Mouse (Mus musculus) right cerebral cortex, adult 2 months (tissue): ENCODE measurements at regions not wholly inside any gene's neighbourhood (a gene's known extent, or its start where the extent isn't known, plus 50 kb on each side); places are given as distances from the start of the nearest gene placed in this dataset.

Experiments used
- DNase-seq, 2 experiments: peaks; one replicate each; pipeline ENCODE4 v3.0.0; 2021 to 2022; ENCODE audit warnings: low spot score in 2 of 2

DNA sequence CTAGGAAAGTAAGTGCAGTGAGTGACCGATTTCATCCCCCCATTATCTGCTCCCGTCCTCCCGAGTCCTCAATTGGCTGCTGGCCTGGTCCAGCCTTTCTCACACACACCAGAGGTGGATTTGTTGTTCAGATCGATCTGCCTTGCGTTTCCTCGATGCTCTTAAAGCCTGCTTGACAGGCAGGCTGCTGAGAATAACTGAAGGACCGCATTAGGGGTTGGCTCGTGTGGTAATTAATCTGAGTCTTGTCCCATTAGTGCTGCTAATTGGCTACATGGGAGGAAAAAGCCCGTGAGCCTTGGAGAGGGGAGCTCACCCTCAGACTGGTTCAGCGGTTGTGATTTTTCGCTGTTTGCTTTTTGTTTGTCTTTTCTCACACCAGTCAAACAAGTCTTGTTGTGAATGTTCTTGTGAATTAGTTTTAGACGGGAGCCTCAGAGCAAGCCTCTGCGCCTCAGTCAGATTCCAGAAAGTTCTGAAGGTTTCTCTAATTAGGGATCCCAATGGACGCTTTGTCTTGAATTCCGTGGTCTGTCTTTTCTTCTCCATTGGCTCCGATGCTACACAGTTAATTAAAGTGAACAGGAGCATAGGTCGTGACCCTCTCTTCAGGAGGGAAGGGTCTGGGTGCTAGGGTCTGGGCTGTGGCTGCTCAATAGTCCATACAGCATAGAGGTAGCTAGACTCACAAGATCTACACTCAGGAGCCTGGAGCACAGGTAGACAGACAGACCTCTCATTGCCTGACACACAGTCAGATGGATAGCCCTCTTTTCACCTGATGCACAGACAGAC is 226.1 kb upstream of the BB014433 start:
- no peak for DNase-seq

DNA sequence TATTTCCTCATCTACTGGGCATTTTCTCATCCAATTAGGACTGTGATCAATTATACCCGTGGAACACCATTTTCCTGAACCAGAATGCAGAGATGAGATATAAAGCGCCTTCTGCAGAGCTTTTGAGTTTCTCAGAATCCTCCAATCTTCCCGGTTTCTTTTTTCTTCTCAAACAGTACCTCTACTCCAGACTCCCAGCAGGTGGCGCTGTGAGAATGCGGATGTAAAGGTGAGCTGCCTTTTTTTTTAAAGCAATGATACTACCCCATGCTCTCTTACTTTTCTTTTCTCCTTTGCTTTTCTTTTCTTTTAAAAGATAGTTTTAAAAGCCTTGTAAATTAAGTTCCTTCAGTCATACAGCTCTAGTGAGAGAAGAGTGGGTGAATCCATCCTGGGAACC is 224.4 kb upstream of the BB014433 start:
- peak; percentile 90 to 92 for DNase-seq

DNA sequence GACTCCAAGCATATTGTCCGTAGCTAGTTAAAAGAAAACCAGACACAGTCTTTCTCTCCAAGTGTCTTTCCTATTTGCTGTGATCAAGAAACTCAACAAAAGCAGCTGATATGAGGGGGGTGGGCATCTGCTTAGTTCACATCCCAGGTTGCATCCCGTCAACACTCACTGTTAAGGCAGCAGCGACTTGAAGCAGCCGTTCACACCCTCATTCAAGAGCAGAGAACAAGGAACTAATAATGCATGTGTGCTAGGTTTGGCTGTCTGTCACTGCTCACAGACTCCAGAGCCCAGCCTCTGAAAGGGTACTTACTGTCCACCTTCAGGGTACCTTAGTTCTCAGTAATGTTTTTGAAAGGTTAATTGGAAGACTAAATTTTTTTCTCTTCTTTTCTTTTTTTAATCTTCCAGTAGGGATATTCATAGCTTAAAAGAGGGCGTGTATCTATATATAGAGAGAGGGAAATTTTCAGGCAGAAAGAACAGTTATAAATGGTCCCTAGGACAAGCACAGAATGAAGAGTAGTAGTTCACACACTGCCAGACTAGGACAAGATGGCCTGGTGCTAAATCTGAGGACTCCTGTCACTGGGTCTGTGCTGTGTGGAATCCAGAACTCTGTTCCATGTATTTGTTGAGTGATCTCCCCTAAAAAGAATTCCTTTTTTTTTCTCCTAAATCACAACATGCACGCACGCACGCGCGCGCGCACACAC is 199.1 kb upstream of the BB014433 start:
- no peak for DNase-seq

DNA sequence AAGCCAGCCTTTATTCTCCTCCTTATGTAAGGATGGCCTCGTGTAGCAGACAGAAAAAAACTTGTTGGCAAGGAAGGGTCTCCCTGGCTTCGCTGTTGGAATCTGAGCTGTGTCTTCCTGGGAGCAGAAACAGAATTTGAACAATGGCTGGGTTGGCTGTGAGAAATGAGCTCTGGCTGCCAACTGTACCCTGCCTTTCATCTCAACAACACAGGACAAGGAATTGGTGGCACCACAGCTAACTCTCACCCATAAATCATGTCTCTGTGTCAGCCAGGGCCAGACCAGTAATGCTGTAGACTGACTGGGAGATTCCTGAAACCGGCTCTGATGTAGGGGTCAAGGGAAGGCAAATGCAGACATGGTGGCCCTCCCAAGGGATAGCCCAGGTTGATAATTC is 189.5 kb upstream of the BB014433 start:
- DNase-seq = no peak

DNA sequence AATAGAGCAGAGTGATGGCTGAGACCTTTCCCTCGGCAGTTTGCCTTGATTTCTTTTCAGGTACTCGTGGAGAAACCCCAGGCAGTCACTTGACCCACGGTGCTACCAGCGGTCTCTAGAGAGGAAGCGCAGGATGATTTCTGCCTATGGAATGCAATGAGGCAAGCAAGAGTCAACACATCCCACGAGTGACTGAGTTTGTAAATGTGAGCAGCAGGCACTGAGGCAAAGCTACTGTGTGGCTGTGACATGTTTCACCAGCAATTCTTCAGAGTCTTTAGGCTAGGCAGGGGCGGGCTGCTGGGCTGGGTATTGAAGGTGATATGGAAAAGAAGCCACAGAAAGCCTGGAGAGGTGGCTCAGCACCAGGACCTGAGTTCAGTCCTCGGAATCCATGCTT is 187.4 kb upstream of the BB014433 start:
- no peak for DNase-seq

DNA sequence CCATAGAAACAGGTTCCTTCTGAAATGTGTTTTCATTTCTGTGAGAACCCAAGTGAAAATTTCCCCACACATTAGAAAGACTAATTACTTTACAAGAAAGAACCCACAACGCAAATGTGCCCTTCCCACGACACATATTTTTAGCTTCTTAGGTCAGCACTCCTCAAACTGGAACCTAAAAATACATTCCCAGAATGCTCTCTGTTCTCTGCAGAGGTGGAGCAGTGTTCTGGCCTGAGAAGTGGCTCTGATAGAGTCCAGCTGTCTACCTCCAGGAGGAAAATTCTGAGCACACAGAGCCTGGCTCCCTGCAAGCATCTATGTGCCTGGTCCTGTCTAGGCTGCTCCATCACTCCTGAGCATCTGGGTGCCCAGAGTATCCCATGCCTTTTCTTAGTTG is 184.3 kb upstream of the BB014433 start:
- peak; percentile 27 to 35 for DNase-seq

- DNase-seq = peak; percentile 63 to 80
Observed at GRCm38 (mm10) chr8:15221211-15221912, 175.5 kb upstream of the BB014433 start.

- no peak for DNase-seq
Observed at GRCm38 (mm10) chr8:15209856-15210521, 164.1 kb upstream of the BB014433 start.

- no peak for DNase-seq
Observed at GRCm38 (mm10) chr8:15201556-15201955, 155.7 kb upstream of the BB014433 start.

DNA sequence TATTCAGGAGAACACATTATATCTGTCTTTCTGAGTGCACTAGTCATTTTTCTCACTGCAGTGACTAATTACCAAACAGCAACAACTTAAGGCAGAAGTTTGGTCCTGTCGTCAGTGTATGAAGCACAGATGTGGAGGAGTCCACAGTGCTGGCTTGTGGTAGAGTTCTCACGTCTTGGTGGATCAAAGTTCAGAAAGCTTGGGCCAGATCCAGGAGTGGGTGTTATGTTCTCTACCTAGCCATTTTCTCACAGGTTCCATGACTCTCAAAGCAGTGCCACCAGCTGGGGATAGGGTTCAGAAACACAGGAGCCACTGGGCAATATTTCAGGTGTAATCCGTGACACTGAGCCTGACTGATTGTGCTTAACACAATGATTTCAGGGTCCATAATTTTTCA is 144.8 kb upstream of the BB014433 start:
- no peak for DNase-seq

GRCm38 (mm10) chr8:15189079-15189612 is 143.3 kb upstream of the BB014433 start:
- no peak for DNase-seq
